Mouse (Mus musculus) kidney, adult 2 months (tissue): ENCODE measurements at regions not wholly inside any gene's neighbourhood (a gene's known extent, or its start where the extent isn't known, plus 50 kb on each side); places are given as distances from the start of the nearest gene placed in this dataset.

Experiments used
- DNase-seq: peaks from one replicate; pipeline ENCODE4 v3.0.0; 2021
- H3K27ac ChIP-seq: fragments of 200-500 bp; 2 replicates; pipeline ENCODE4 v1.5.1; 2012; ENCODE audit warnings: low read depth, low read length, control low read depth, inconsistent platforms; ENCODE audit not compliant: insufficient read depth
- H3K27me3 ChIP-seq: fragments of 200-500 bp; replicated peaks from 2 replicates; pipeline ENCODE4 v1.6.1; 2012; ENCODE audit warnings: mild to moderate bottlenecking, moderate library complexity, low read length, inconsistent platforms; ENCODE audit not compliant: control insufficient read depth, insufficient read depth
- H3K36me3 ChIP-seq: fragments of 200-500 bp; 2 replicates; pipeline ENCODE4 v1.6.1; 2012; ENCODE audit warnings: mild to moderate bottlenecking, moderate library complexity, low read length, inconsistent platforms; ENCODE audit not compliant: control insufficient read depth, insufficient read depth
- H3K4me1 ChIP-seq: fragments of 200-500 bp; 2 replicates; pipeline ENCODE4 v1.6.1; 2011; ENCODE audit warnings: low read length; ENCODE audit not compliant: control insufficient read depth, insufficient read depth
- H3K4me3 ChIP-seq: fragments of 200-500 bp; 2 replicates; pipeline ENCODE4 v1.5.1; 2011; ENCODE audit warnings: mild to moderate bottlenecking, low read depth, low read length, control low read depth; ENCODE audit not compliant: insufficient read depth
- CTCF ChIP-seq: fragments of 200-500 bp; conservative IDR thresholded peaks from 2 replicates; pipeline ENCODE4 v1.5.1; 2011; ENCODE audit warnings: low read depth, mild to moderate bottlenecking, control low read depth, low read length, moderate library complexity, mixed read lengths; ENCODE audit not compliant: insufficient read depth, insufficient read length
- POLR2A ChIP-seq: fragments of 200-500 bp; IDR thresholded peaks from one replicate; pipeline ENCODE4 v1.6.1; 2011; ENCODE audit warnings: low read depth, low read length, control low read depth
- WGBS: fragments of 180-500 bp; shearing (Covaris S2); methylation state at CpG from one replicate; pipeline ENCODE4 v1.1.7; 2018; 5-methylcytosine and 5-hydroxymethylcytosine counted together

DNA sequence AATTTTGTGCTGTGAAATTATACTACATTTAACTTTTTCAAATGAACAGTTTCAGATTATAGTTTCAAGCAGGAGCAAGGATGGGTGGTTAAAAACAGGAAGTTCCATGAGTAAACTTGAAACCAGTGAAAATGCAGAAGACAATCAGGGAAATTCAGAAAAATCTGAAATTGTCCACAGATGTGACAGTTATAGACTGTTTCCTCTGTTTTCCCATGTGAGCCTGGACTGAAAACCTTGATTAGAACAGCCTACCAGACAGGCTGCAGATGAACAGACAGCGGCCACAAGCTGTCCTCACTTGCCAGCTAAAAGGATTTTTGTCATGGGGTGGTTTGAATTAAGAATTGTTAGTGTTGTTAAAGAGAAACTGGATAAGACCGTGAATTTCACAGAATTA is 91.4 kb downstream of the Nfkbiz start:
- no peaks in the 10 kb centered on the region for H3K4me1 ChIP-seq
- no peak overlapping the region for H3K27ac ChIP-seq
- H3K27me3 ChIP-seq: no peaks in the 10 kb centered on the region
- TF ChIP-seq POLR2A (no peak), CTCF (no peak)
- DNase-seq: no peak
- no peak overlapping the region for H3K4me3 ChIP-seq
- no peaks in the 10 kb centered on the region for H3K36me3 ChIP-seq
- 81% methylated on average over 2 of the region's 2 CpGs for WGBS

DNA sequence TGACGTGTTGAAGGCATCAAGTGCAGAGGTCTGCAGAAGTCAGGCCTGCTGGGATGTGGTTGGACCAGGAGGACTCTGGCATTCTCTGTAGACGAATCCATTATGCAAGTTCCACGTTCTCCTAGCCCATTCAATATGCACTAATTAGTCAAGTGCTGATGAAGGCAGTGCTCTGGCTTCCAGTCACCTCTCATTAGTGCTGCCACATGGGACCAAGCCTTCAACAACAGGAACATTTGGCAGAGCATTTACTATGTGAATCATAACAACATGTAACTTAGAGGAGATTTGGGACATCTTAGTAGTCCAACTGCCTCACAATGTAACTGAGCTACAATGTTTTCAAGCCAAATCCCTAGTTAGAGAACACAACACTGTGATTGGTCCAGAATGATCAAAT is 92.5 kb downstream of the Nfkbiz start:
- no peaks in the 10 kb centered on the region for H3K36me3 ChIP-seq
- no peak overlapping the region for H3K4me3 ChIP-seq
- H3K27ac ChIP-seq: no peak overlapping the region
- TF ChIP-seq POLR2A (no peak), CTCF (no peak)
- WGBS: 74% methylated on average over 3 of the region's 3 CpGs
- no peaks in the 10 kb centered on the region for H3K27me3 ChIP-seq
- no peak for DNase-seq
- H3K4me1 ChIP-seq: no peaks in the 10 kb centered on the region

DNA sequence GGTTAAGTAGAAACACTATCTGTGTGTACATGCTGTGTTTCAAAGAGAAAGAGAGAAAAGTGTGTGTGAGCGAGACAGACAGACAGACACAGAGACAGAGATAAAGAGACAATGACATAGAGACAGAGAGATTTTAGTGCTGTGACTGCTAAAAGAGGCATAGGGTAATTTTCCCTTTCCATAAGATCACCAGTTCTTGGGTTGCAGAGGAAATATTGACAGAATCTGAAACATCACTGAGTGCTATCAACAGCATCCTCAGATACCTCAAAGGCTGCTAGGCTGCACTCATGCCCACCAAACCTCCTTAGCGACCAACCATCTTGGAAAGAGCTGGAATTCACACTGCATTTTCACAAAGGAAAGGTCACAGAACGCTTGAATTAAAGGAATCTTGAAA is 93.6 kb downstream of the Nfkbiz start:
- Histone ChIP-seq H3K27ac (no peak overlapping the region), H3K4me1 (no peaks in the 10 kb centered on the region), H3K4me3 (no peak overlapping the region), H3K36me3 (no peaks in the 10 kb centered on the region), H3K27me3 (no peaks in the 10 kb centered on the region)
- DNase-seq: no peak
- TF ChIP-seq CTCF (no peak), POLR2A (no peak)
- 85% methylated on average over 3 of the region's 3 CpGs for WGBS

DNA sequence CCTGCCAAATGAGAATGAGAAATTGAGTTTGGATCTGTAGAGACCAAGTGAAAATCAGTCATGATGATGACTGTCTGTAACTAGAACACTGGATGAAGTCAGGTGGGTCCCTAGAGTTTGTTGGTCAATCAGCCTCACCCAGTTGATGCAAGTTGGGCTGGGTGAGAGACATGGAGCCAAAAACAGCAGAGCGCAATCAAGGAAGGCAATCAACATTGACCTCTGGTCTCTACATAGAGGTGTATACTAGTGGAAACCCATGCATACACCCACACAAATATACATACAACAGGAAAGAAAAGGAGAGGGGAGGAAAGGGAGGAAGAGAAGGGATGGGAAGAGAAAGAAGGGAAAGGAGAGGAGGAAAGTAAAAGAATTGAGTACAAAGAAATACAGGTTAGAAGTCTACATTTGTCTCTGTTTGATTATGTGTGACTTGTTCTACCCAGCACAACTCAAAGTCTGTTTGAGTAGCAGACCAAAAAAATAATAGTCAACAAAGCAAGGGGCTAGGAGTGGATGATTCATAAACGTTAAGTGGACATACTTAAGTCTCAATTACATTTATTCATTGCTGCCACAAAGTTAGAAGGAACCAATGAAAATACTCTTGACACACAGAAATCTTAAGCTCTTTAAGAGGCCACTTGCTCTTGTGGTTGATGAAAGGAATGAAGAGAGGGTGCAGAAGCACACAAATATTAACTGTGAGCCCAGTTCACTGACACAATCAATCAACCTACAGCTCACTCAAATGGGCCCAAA is 97.4 kb downstream of the Nfkbiz start:
- H3K4me1 ChIP-seq: 0 out of 2 replicates have a peak, but pooled peaks cover 3% of the 10 kb centered on the region
- 93% methylated on average over 2 of the region's 2 CpGs for WGBS
- H3K27me3 ChIP-seq: no peaks in the 10 kb centered on the region
- H3K4me3 ChIP-seq: no peak overlapping the region
- TF ChIP-seq CTCF (no peak), POLR2A (no peak)
- no peak for DNase-seq
- no peak overlapping the region for H3K27ac ChIP-seq
- no peaks in the 10 kb centered on the region for H3K36me3 ChIP-seq

DNA sequence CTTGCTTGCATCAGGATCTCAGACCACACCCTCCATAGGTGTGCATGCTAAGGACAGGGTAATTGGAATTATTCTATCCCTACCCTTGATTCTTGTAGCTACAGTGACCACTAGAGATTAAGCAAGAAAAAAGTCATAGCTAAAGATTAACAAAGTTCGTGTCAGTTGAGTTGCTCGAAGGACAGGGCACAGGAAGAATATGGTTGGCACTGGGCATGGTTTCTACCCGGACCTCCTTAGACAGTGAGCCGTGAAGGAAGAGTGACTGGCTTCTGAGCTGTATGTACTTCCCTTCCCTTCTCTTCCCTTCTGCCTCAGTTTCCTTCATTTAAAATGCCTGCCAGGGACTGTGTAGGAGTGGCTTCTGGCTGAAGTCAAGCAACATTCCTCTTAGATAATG is 100.0 kb downstream of the Nfkbiz start:
- no peaks in the 10 kb centered on the region for H3K36me3 ChIP-seq
- no peak overlapping the region for H3K4me3 ChIP-seq
- TF ChIP-seq POLR2A (no peak), CTCF (no peak)
- no peak overlapping the region for H3K27ac ChIP-seq
- WGBS: 35% methylated on average over 4 of the region's 4 CpGs
- H3K4me1 ChIP-seq: 0 out of 2 replicates have a peak, but pooled peaks cover 3% of the 10 kb centered on the region
- no peaks in the 10 kb centered on the region for H3K27me3 ChIP-seq
- DNase-seq: peak; percentile 51

DNA sequence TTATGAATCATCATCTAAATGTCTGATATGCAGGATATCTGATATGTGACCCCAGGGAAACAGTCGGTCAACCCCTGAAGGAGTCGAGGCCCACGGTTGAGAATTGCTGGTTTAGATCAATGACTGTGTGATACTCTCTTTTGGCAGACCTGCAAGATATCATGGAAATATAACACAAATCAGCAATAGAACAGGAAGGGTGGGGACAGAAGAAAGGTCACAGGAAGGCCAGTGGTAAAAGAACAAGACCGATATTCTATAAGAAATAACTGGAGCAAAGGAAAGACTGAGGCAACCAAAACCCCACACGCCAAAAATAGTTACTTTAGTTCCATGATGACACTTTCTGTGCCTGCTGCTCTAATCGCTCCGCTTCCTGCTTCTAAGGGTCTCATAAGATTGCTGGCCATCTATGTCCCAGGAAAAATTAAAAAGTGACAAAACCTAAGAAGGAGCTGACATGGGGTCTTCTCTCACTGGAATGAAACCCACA is 103.2 kb downstream of the Nfkbiz start:
- Histone ChIP-seq H3K36me3 (no peaks in the 10 kb centered on the region), H3K4me1 (0 out of 2 replicates have a peak, but pooled peaks cover 3% of the 10 kb centered on the region), H3K27ac (no peak overlapping the region), H3K4me3 (no peak overlapping the region), H3K27me3 (no peaks in the 10 kb centered on the region)
- no peak for TF ChIP-seq POLR2A
- no peak for TF ChIP-seq CTCF
- 77% methylated on average over 7 of the region's 7 CpGs for WGBS
- no peak for DNase-seq

DNA sequence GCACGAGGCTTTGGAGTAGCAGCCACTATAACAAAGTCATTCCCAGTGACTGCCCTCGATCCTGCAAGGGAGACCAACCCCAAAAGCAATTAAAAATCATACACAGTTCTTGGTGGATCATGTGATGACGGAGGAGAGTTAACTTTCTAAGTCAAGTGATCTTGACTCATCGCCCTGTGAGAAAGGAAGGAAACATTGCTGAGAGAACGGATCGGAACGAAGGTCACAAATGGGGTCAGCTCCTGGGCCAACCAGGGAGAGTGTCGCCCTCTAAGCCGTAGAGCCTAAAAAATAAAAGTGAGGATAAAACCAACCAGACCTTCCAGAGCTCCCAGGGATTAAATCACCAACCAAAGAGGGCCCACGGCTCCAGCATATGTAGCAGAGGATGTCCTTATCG is 104.4 kb downstream of the Nfkbiz start:
- H3K4me1 ChIP-seq: 0 out of 2 replicates have a peak, but pooled peaks cover 3% of the 10 kb centered on the region
- DNase-seq: no peak
- H3K27me3 ChIP-seq: no peaks in the 10 kb centered on the region
- H3K27ac ChIP-seq: no peak overlapping the region
- 72% methylated on average over 11 of the region's 11 CpGs for WGBS
- no peaks in the 10 kb centered on the region for H3K36me3 ChIP-seq
- H3K4me3 ChIP-seq: no peak overlapping the region
- TF ChIP-seq CTCF (no peak), POLR2A (no peak)
